Mouse (Mus musculus): ENCODE data around the gene Pxt1. TPM values are rescaled to one million over a fixed set of nuclear protein-coding genes. Genes with fewer than 3 reads are reported as not detected.
A peak's percentile ranks its signal among the peaks of the same experiment; 100 is the strongest.

The Pxt1 gene
- total and polyA plus RNA-seq, 2 experiments from 2014 or later = not detected

- Histone ChIP-seq H3K4me2 (ENCODE audit: low read depth, low read length) (no peak overlapping the region), H3K36me3 (replicated peaks; ENCODE audit: control insufficient read depth, insufficient read depth, low read length) (no peaks in the 10 kb centered on the region), H3K27me3 (ENCODE audit: control insufficient read depth, insufficient read depth, low read length) (no peaks in the 10 kb centered on the region), H3K4me1 (ENCODE audit: control insufficient read depth, insufficient read depth) (no peaks in the 10 kb centered on the region), H3K4me3 (ENCODE audit: low read depth, low read length) (no peak overlapping the region), H3K9me3 (replicated peaks; ENCODE audit: control insufficient read depth, low read length) (no peaks in the 10 kb centered on the region), H3K27ac (ENCODE audit: low read depth) (no peak overlapping the region), H3K9ac (replicated peaks; ENCODE audit: low read depth, low read length) (no peak overlapping the region)
- TF ChIP-seq EP300 (IDR thresholded peaks at IDR 0.05; ENCODE audit: low read depth) (no peak), CTCF (IDR thresholded peaks at IDR 0.05; ENCODE audit: low read depth) (no peak)
- no peak for ATAC-seq (ENCODE audit: insufficient read depth, low read depth)
- 87% methylated on average over 7 of the region's 7 CpGs for WGBS
- DNase-seq (ENCODE audit: low spot score) = no peak
Observed at GRCm38 (mm10) chr17:28944481-28944880, 841 bp upstream of the Pxt1 start.

- H3K4me3 ChIP-seq (ENCODE audit: low read depth, low read length) = no peak overlapping the region
- no peaks in the 10 kb centered on the region for H3K9me3 ChIP-seq (replicated peaks; ENCODE audit: control insufficient read depth, low read length)
- no peak overlapping the region for H3K9ac ChIP-seq (replicated peaks; ENCODE audit: low read depth, low read length)
- H3K27ac ChIP-seq (ENCODE audit: low read depth) = no peak overlapping the region
- H3K4me1 ChIP-seq (ENCODE audit: control insufficient read depth, insufficient read depth) = no peaks in the 10 kb centered on the region
- H3K27me3 ChIP-seq (ENCODE audit: control insufficient read depth, insufficient read depth, low read length) = no peaks in the 10 kb centered on the region
- TF ChIP-seq CTCF (IDR thresholded peaks at IDR 0.05; ENCODE audit: low read depth) (no peak), EP300 (IDR thresholded peaks at IDR 0.05; ENCODE audit: low read depth) (no peak)
- no peak overlapping the region for H3K4me2 ChIP-seq (ENCODE audit: low read depth, low read length)
- ATAC-seq (ENCODE audit: insufficient read depth, low read depth) (no peak), DNase-seq (ENCODE audit: low spot score) (no peak)
- H3K36me3 ChIP-seq (replicated peaks; ENCODE audit: control insufficient read depth, insufficient read depth, low read length) = no peaks in the 10 kb centered on the region
- WGBS = 69% methylated on average over 10 of the region's 11 CpGs
Observed at GRCm38 (mm10) chr17:28942101-28942500, 1.5 kb downstream of the Pxt1 start.

GRCm38 (mm10) chr17:28940776-28941555 lies 2.7 kb downstream of the Pxt1 start:
- Histone ChIP-seq H3K36me3 (replicated peaks; ENCODE audit: control insufficient read depth, insufficient read depth, low read length) (no peaks in the 10 kb centered on the region), H3K4me3 (ENCODE audit: low read depth, low read length) (no peak overlapping the region), H3K9ac (replicated peaks; ENCODE audit: low read depth, low read length) (no peak overlapping the region), H3K9me3 (replicated peaks; ENCODE audit: control insufficient read depth, low read length) (no peaks in the 10 kb centered on the region), H3K4me2 (ENCODE audit: low read depth, low read length) (no peak overlapping the region), H3K27me3 (ENCODE audit: control insufficient read depth, insufficient read depth, low read length) (no peaks in the 10 kb centered on the region), H3K4me1 (ENCODE audit: control insufficient read depth, insufficient read depth) (no peaks in the 10 kb centered on the region), H3K27ac (ENCODE audit: low read depth) (no peak overlapping the region)
- TF ChIP-seq EP300 (IDR thresholded peaks at IDR 0.05; ENCODE audit: low read depth) (no peak), CTCF (IDR thresholded peaks at IDR 0.05; ENCODE audit: low read depth) (no peak)
- no peak for DNase-seq (ENCODE audit: low spot score)
- WGBS = 89% methylated on average over 25 of the region's 25 CpGs
- ATAC-seq (ENCODE audit: insufficient read depth, low read depth) = no peak

- Histone ChIP-seq H3K27ac (ENCODE audit: low read depth) (no peak overlapping the region), H3K9ac (replicated peaks; ENCODE audit: low read depth, low read length) (no peak overlapping the region), H3K4me3 (ENCODE audit: low read depth, low read length) (no peak overlapping the region), H3K27me3 (ENCODE audit: control insufficient read depth, insufficient read depth, low read length) (no peaks in the 10 kb centered on the region), H3K9me3 (replicated peaks; ENCODE audit: control insufficient read depth, low read length) (no peaks in the 10 kb centered on the region), H3K4me1 (ENCODE audit: control insufficient read depth, insufficient read depth) (no peaks in the 10 kb centered on the region), H3K36me3 (replicated peaks; ENCODE audit: control insufficient read depth, insufficient read depth, low read length) (no peaks in the 10 kb centered on the region), H3K4me2 (ENCODE audit: low read depth, low read length) (no peak overlapping the region)
- TF ChIP-seq CTCF (IDR thresholded peaks at IDR 0.05; ENCODE audit: low read depth) (peak; percentile 28), EP300 (IDR thresholded peaks at IDR 0.05; ENCODE audit: low read depth) (no peak)
- WGBS = 79% methylated on average over 10 of the region's 10 CpGs
- no peak for DNase-seq (ENCODE audit: low spot score)
- ATAC-seq (ENCODE audit: insufficient read depth, low read depth) = no peak
Observed at GRCm38 (mm10) chr17:28936622-28937345, 6.9 kb downstream of the Pxt1 start.

GRCm38 (mm10) chr17:28936133-28936532 lies 7.5 kb downstream of the Pxt1 start:
- no peak overlapping the region for H3K9ac ChIP-seq (replicated peaks; ENCODE audit: low read depth, low read length)
- H3K36me3 ChIP-seq (replicated peaks; ENCODE audit: control insufficient read depth, insufficient read depth, low read length) = no peaks in the 10 kb centered on the region
- H3K4me3 ChIP-seq (ENCODE audit: low read depth, low read length) = no peak overlapping the region
- no peak for TF ChIP-seq EP300 (IDR thresholded peaks at IDR 0.05; ENCODE audit: low read depth)
- TF ChIP-seq CTCF (IDR thresholded peaks at IDR 0.05; ENCODE audit: low read depth) = no peak
- DNase-seq (ENCODE audit: low spot score) = no peak
- WGBS = 75% methylated on average over 7 of the region's 7 CpGs
- H3K9me3 ChIP-seq (replicated peaks; ENCODE audit: control insufficient read depth, low read length) = no peaks in the 10 kb centered on the region
- no peak overlapping the region for H3K27ac ChIP-seq (ENCODE audit: low read depth)
- no peak overlapping the region for H3K4me2 ChIP-seq (ENCODE audit: low read depth, low read length)
- H3K27me3 ChIP-seq (ENCODE audit: control insufficient read depth, insufficient read depth, low read length) = no peaks in the 10 kb centered on the region
- no peak for ATAC-seq (ENCODE audit: insufficient read depth, low read depth)
- no peaks in the 10 kb centered on the region for H3K4me1 ChIP-seq (ENCODE audit: control insufficient read depth, insufficient read depth)

All from heart, postnatal 0 days (tissue).